20 mouse cellular contexts compared by ENCODE assay signal in the genomic region with DNA sequence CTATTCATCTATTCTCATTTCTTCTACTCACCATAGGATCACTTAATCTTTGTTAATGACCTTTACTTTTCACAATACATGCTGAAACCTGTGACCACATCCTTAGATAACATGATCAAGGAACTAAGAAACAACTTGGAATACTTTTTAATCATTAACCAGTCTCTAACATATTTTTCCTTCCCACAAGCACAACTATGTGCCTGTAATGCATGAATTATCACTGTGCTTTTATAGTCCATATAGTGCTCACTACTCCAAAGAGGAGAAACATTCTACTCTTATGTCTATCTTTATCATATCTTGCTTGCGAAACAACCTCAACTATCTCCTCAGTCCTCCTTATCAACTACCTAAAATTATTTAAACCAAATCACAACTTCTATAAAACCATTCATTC.
"Had no signal": no experiment of that assay in that cellular context is flagged by ENCODE, and none has a peak within 500 bp of the region (broad histone marks: within the 10 kb centered on the region; RNA-seq: fewer than 3 reads in every experiment).

No protein-coding gene starts in this region.

- ATAC-seq: midbrain, embryonic 16.5 days had no signal

- H3K36me3 ChIP-seq: midbrain, embryonic 10.5 days; midbrain, embryonic 12.5 days; neural tube, embryonic 13.5 days; neural tube, embryonic 15.5 days; stomach, embryonic 15.5 days had no signal

- H3K27ac ChIP-seq: midbrain, embryonic 10.5 days; midbrain, embryonic 12.5 days; neural tube, embryonic 13.5 days; neural tube, embryonic 15.5 days; stomach, embryonic 15.5 days had no signal

- DNase-seq: lung, adult 18-20 months; lung, embryonic 14.5 days; lung, postnatal 10 days; lung, postnatal 4 days; midbrain, embryonic 14.5 days; retina, postnatal 1 day; right cerebral cortex, adult 18-20 months; right cerebral cortex, postnatal 25 days; right cerebral cortex, postnatal 4 days; spleen, adult 18-20 months; thymus, adult 18-20 months; thymus, postnatal 14 days; thymus, postnatal 36 days had no signal

- H3K4me2 ChIP-seq: lung, embryonic 14.5 days; midbrain, embryonic 12.5 days; neural tube, embryonic 13.5 days; neural tube, embryonic 15.5 days; stomach, embryonic 15.5 days had no signal

- H3K27me3 ChIP-seq: midbrain, embryonic 12.5 days; neural tube, embryonic 13.5 days; neural tube, embryonic 15.5 days; stomach, embryonic 15.5 days had no signal

- H3K4me1 ChIP-seq: midbrain, embryonic 10.5 days; midbrain, embryonic 12.5 days; neural tube, embryonic 13.5 days; neural tube, embryonic 15.5 days; stomach, embryonic 15.5 days had no signal

- H3K9me3 ChIP-seq: midbrain, embryonic 10.5 days; midbrain, embryonic 12.5 days; neural tube, embryonic 13.5 days; neural tube, embryonic 15.5 days; stomach, embryonic 15.5 days had no signal

- H3K4me3 ChIP-seq: midbrain, embryonic 10.5 days; midbrain, embryonic 12.5 days; myocyte; neural tube, embryonic 13.5 days; neural tube, embryonic 15.5 days; stomach, embryonic 15.5 days had no signal

- H3K9ac ChIP-seq: lung, embryonic 14.5 days; midbrain, embryonic 12.5 days; neural tube, embryonic 13.5 days; neural tube, embryonic 15.5 days; stomach, embryonic 15.5 days had no signal
